Mouse (Mus musculus): ENCODE data around the gene Faap100.
"Not testable (repeated sequence)": the region's sequence is repeated elsewhere in the genome, so short reads cannot be mapped to it uniquely, and the experiment has no call there.

Gene Faap100

GRCm38 (mm10) chr11:120378611-120379540 is at the start of gene Faap100:
TSS of gene Faap100 (minus strand) at chr11:120378764.
- DNase-seq (ENCODE audit: low spot score) = peak; percentile 86

- no peak for DNase-seq (ENCODE audit: low spot score)
These were observed 48.2 kb upstream of the Faap100 start for GRCm38 (mm10) chr11:120426727-120427126.

- peak; percentile 47 for DNase-seq (ENCODE audit: low spot score)
These were observed 45.2 kb upstream of the Faap100 start for GRCm38 (mm10) chr11:120423569-120424295.

GRCm38 (mm10) chr11:120422651-120423568 is 44.3 kb upstream of the Faap100 start:
- DNase-seq (ENCODE audit: low spot score) = no peak

GRCm38 (mm10) chr11:120418592-120418991 is 40.0 kb upstream of the Faap100 start:
- no peak for DNase-seq (ENCODE audit: low spot score)

GRCm38 (mm10) chr11:120417852-120418251 is 39.3 kb upstream of the Faap100 start:
- no peak for DNase-seq (ENCODE audit: low spot score)

GRCm38 (mm10) chr11:120413621-120414020 is 35.1 kb upstream of the Faap100 start:
- not testable (repeated sequence) for DNase-seq (ENCODE audit: low spot score)

GRCm38 (mm10) chr11:120406445-120406844 is 27.9 kb upstream of the Faap100 start:
- no peak for DNase-seq (ENCODE audit: low spot score)

- no peak for DNase-seq (ENCODE audit: low spot score)
These were observed 27.3 kb upstream of the Faap100 start for GRCm38 (mm10) chr11:120405867-120406266.

GRCm38 (mm10) chr11:120404814-120405213 is 26.2 kb upstream of the Faap100 start:
- no peak for DNase-seq (ENCODE audit: low spot score)

- DNase-seq (ENCODE audit: low spot score) = no peak
These were observed 20.8 kb upstream of the Faap100 start for GRCm38 (mm10) chr11:120399319-120399718.

GRCm38 (mm10) chr11:120397602-120398001 is 19.0 kb upstream of the Faap100 start:
- DNase-seq (ENCODE audit: low spot score) = no peak

- DNase-seq (ENCODE audit: low spot score) = no peak
These were observed 17.1 kb upstream of the Faap100 start for GRCm38 (mm10) chr11:120395661-120396060.

GRCm38 (mm10) chr11:120388580-120388979 is 10.0 kb upstream of the Faap100 start:
- DNase-seq (ENCODE audit: low spot score) = no peak

- DNase-seq (ENCODE audit: low spot score) = peak; percentile 43
These were observed 8.6 kb upstream of the Faap100 start for GRCm38 (mm10) chr11:120387157-120387556.

- no peak for DNase-seq (ENCODE audit: low spot score)
These were observed 8.1 kb upstream of the Faap100 start for GRCm38 (mm10) chr11:120386632-120387031.

- no peak for DNase-seq (ENCODE audit: low spot score)
These were observed 3.9 kb upstream of the Faap100 start for GRCm38 (mm10) chr11:120382509-120382908.

GRCm38 (mm10) chr11:120381157-120381556 is 2.6 kb upstream of the Faap100 start:
- no peak for DNase-seq (ENCODE audit: low spot score)

GRCm38 (mm10) chr11:120380271-120380670 is 1.7 kb upstream of the Faap100 start:
- DNase-seq (ENCODE audit: low spot score) = no peak

- DNase-seq (ENCODE audit: low spot score) = no peak
These were observed 443 bp downstream of the Faap100 start for GRCm38 (mm10) chr11:120378031-120378610.

- DNase-seq (ENCODE audit: low spot score) = no peak
These were observed 1.2 kb downstream of the Faap100 start for GRCm38 (mm10) chr11:120377337-120377736.
